In genomic region chr11:90727354-90728125, GRCm38 (mm10) we compare ENCODE assay signal across 11 mouse cellular contexts. TPM values are rescaled to one million over a fixed set of nuclear protein-coding genes. Genes with fewer than 3 reads are reported as not detected.
A peak's percentile ranks its signal among the peaks of the same experiment; 100 is the strongest.
DNase-seq lines count a peak whose midpoint lies in the region; ATAC-seq and TF ChIP-seq lines count a peak whose summit lies in the region.
"Had no signal": no experiment of that assay in that cellular context is flagged by ENCODE, and none has a peak within 500 bp of the region (broad histone marks: within the 10 kb centered on the region; RNA-seq: fewer than 3 reads in every experiment).

No protein-coding gene starts in this region.

- peak; percentile 99 for TF ChIP-seq EP300 in liver, embryonic 14.5 days (IDR thresholded peaks at IDR 0.05; ENCODE audit: low read depth)

- H3K4me2 ChIP-seq in lung, embryonic 14.5 days: peak overlapping the region; percentile 24; the same call in 1 of the 2 replicates
- H3K4me2 ChIP-seq in liver, embryonic 14.5 days (ENCODE audit: low read depth): peak overlapping the region; percentile 89
- no peak overlapping the region for H3K4me2 ChIP-seq in stomach, embryonic 15.5 days
- H3K4me2 ChIP-seq in midbrain, embryonic 13.5 days (replicated peaks): no peak overlapping the region

- DNase-seq in lung, embryonic 14.5 days: no peak
- DNase-seq in lung, postnatal 36 days: no peak
- DNase-seq in c-Kit-positive CD71-positive TER-119-positive erythroid progenitor cells, embryonic 14.5 days (ENCODE audit: low spot score): peak; percentile 90
- DNase-seq in liver, embryonic 14.5 days (ENCODE audit: low read depth in 3 of 3, low spot score in 3 of 3): peak; percentile 89 to 91 (median 89)
- DNase-seq in frontal cortex, postnatal 36 days (ENCODE audit: low spot score in 2 of 2): no peak
- DNase-seq: cerebellum, adult 2 months; lung, postnatal 10 days had no signal

- peak overlapping the region; percentile 48; the same call in 1 of the 2 replicates for H3K27ac ChIP-seq in lung, embryonic 14.5 days (ENCODE audit: low read depth)
- H3K27ac ChIP-seq in liver, embryonic 14.5 days: peak overlapping the region; percentile 100
- no peak overlapping the region for H3K27ac ChIP-seq in stomach, embryonic 15.5 days
- H3K27ac ChIP-seq in midbrain, embryonic 13.5 days: no peak overlapping the region
- H3K27ac ChIP-seq: left cerebral cortex, adult 2 months had no signal

- H3K4me1 ChIP-seq in lung, embryonic 14.5 days (ENCODE audit: insufficient read depth): no peaks in the 10 kb centered on the region
- peaks cover 51 to 58% of the 10 kb centered on the region in 2 experiments for H3K4me1 ChIP-seq in liver, embryonic 14.5 days (replicated peaks; ENCODE audit: control insufficient read depth in 2 of 2, insufficient read depth in 2 of 2, low read length in 1 of 2)
- no peaks in the 10 kb centered on the region for H3K4me1 ChIP-seq in stomach, embryonic 15.5 days
- peaks cover 5% of the 10 kb centered on the region for H3K4me1 ChIP-seq in midbrain, embryonic 13.5 days (replicated peaks)

- TF ChIP-seq CTCF in lung, embryonic 14.5 days (IDR thresholded peaks at IDR 0.05; ENCODE audit: low read depth): no peak
- no peak for TF ChIP-seq CTCF in liver, embryonic 14.5 days (IDR thresholded peaks at IDR 0.05; ENCODE audit: low read depth)

- H3K27me3 ChIP-seq in lung, embryonic 14.5 days (ENCODE audit: insufficient read depth, low read length): no peaks in the 10 kb centered on the region
- H3K27me3 ChIP-seq in liver, embryonic 14.5 days (ENCODE audit: control insufficient read depth, insufficient read depth, low read length): no peaks in the 10 kb centered on the region
- H3K27me3 ChIP-seq in stomach, embryonic 15.5 days (replicated peaks): no peaks in the 10 kb centered on the region
- no peaks in the 10 kb centered on the region for H3K27me3 ChIP-seq in midbrain, embryonic 13.5 days

- no peak overlapping the region for H3K9ac ChIP-seq in lung, embryonic 14.5 days
- peak overlapping the region; percentile 70 for H3K9ac ChIP-seq in liver, embryonic 14.5 days (replicated peaks)
- H3K9ac ChIP-seq in stomach, embryonic 15.5 days: no peak overlapping the region
- no peak overlapping the region for H3K9ac ChIP-seq in midbrain, embryonic 13.5 days (replicated peaks)

- peak; percentile 62 for ATAC-seq in lung, embryonic 14.5 days (ENCODE audit: insufficient read depth)
- peak; percentile 93 for ATAC-seq in liver, embryonic 14.5 days (ENCODE audit: insufficient read depth)
- ATAC-seq in stomach, embryonic 15.5 days (ENCODE audit: insufficient read depth, low FRiP score, low read depth): peak; percentile 92
- no peak for ATAC-seq in midbrain, embryonic 13.5 days

- H3K4me3 ChIP-seq in lung, embryonic 14.5 days (ENCODE audit: low read depth, low read length): no peak overlapping the region
- peak overlapping the region; percentile 34 to 43; a peak in 3 of 4 replicates for H3K4me3 ChIP-seq in liver, embryonic 14.5 days (ENCODE audit: insufficient read depth in 1 of 2, low read depth in 2 of 2, low read length in 2 of 2)
- no peak overlapping the region for H3K4me3 ChIP-seq in stomach, embryonic 15.5 days (replicated peaks)
- no peak overlapping the region for H3K4me3 ChIP-seq in midbrain, embryonic 13.5 days (replicated peaks)
- H3K4me3 ChIP-seq: left cerebral cortex, adult 2 months; myocyte had no signal

- H3K9me3 ChIP-seq in lung, embryonic 14.5 days (ENCODE audit: low read depth, low read length): no peaks in the 10 kb centered on the region
- H3K9me3 ChIP-seq in liver, embryonic 14.5 days (ENCODE audit: control insufficient read depth, low read length): no peaks in the 10 kb centered on the region
- H3K9me3 ChIP-seq in stomach, embryonic 15.5 days: no peaks in the 10 kb centered on the region
- no peaks in the 10 kb centered on the region for H3K9me3 ChIP-seq in midbrain, embryonic 13.5 days

- no peaks in the 10 kb centered on the region for H3K36me3 ChIP-seq in lung, embryonic 14.5 days (ENCODE audit: insufficient read depth)
- no peaks in the 10 kb centered on the region for H3K36me3 ChIP-seq in liver, embryonic 14.5 days (replicated peaks; ENCODE audit: control insufficient read depth, insufficient read depth, low read depth)
- no peaks in the 10 kb centered on the region for H3K36me3 ChIP-seq in stomach, embryonic 15.5 days
- no peaks in the 10 kb centered on the region for H3K36me3 ChIP-seq in midbrain, embryonic 13.5 days

- 25% methylated on average over 10 of the region's 10 CpGs for WGBS in lung, embryonic 14.5 days
- 13% methylated on average over 10 of the region's 10 CpGs for WGBS in liver, embryonic 14.5 days (ENCODE audit: insufficient replicate concordance)
- 38% methylated on average over 10 of the region's 10 CpGs for WGBS in stomach, embryonic 15.5 days
- whole genome bisulfite sequencing in midbrain, embryonic 13.5 days: 86% methylated on average over 10 of the region's 10 CpGs

RNA-seq across cellular contexts. Expression of gene Tom1l1, which starts 39.4 kb away (rescaled TPM):
- polyA plus RNA-seq in lung, embryonic 14.5 days (2014; fragmentation: Nextera tagmentation; extraction: Ambion mirVana): 34.0 and 37.6 TPM in 2 replicates
- 13.6 and 26.6 TPM in 2 replicates for polyA plus RNA-seq in liver, embryonic 14.5 days (2012; rRNA removed)
- 58.9 and 60.6 TPM in 2 replicates for polyA plus RNA-seq in liver, embryonic 14.5 days (2014; fragmentation: Nextera tagmentation; extraction: Ambion mirVana)
- 42.7 and 50.5 TPM in 2 replicates for polyA plus RNA-seq in stomach, embryonic 15.5 days (2015; fragmentation: Nextera tagmentation; extraction: Ambion mirVana)
- 12.8 and 13.1 TPM in 2 replicates for polyA plus RNA-seq in midbrain, embryonic 13.5 days (2015; fragmentation: Nextera tagmentation; extraction: Ambion mirVana)

Comparison
In these comparisons a context has a peak if more than half of its experiments do, and no peak if none do; other contexts are left out.
1. DNase-seq: peak in c-Kit-positive CD71-positive TER-119-positive erythroid progenitor cells, embryonic 14.5 days (single experiment) and liver, embryonic 14.5 days (3 of 3); none in lung, embryonic 14.5 days (single experiment), lung, postnatal 36 days (single experiment) and frontal cortex, postnatal 36 days (0 of 2).
2. H3K27ac ChIP-seq: peak in lung, embryonic 14.5 days (single experiment) and liver, embryonic 14.5 days (single experiment); none in stomach, embryonic 15.5 days (single experiment) and midbrain, embryonic 13.5 days (single experiment).
3. H3K4me2 ChIP-seq: peak in lung, embryonic 14.5 days (single experiment) and liver, embryonic 14.5 days (single experiment); none in stomach, embryonic 15.5 days (single experiment) and midbrain, embryonic 13.5 days (single experiment).
4. H3K4me3 ChIP-seq: peak in liver, embryonic 14.5 days (2 of 2); none in lung, embryonic 14.5 days (single experiment), stomach, embryonic 15.5 days (single experiment) and midbrain, embryonic 13.5 days (single experiment).